Mouse (Mus musculus): Measurements from ENCODE around the gene Rnaseh2a.

DNA sequence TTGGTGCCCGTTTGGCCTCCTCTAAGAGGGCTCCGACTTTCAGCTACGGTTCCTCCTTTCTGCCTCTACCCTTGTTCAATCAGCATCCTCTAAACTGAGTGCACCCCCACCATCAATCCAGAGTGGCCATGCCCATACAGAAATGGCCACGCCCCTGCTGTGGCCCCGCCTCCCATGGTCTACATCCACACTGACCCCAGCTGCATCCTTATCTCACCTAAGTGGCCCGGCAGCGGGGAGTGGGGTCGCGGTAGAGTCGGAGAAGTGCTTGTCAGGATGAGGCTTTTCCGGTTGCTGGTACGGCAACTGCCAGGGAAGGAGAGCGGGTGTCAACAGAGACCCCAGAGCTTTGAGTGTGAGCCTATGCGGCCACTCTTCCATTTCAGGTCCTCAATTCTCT, 34.1 kb downstream of the Rnaseh2a start:
- TF ChIP-seq CTCF (IDR thresholded peaks at IDR 0.05; ENCODE audit: borderline replicate concordance, insufficient read depth, low read depth, low read length) = no peak
- TF ChIP-seq POLR2A (IDR thresholded peaks at IDR 0.05; ENCODE audit: borderline replicate concordance, insufficient read depth, low read length) = no peak
